Mouse (Mus musculus): Measurements from ENCODE around the gene Pla2g2c. TPM values are rescaled to one million over a fixed set of nuclear protein-coding genes. Genes with fewer than 3 reads are reported as not detected.

The Pla2g2c gene
- polyA plus RNA-seq, 1 experiment from 2014 or later = not detected

- peaks cover 8% of the 10 kb centered on the region for H3K27me3 ChIP-seq (ENCODE audit: control insufficient read depth, insufficient read depth, low read depth, low read length)
- H3K36me3 ChIP-seq (ENCODE audit: control insufficient read depth, insufficient read depth) = no peaks in the 10 kb centered on the region
- H3K4me1 ChIP-seq (ENCODE audit: control insufficient read depth, low read depth, low read length) = no peaks in the 10 kb centered on the region
- no peak overlapping the region for H3K4me3 ChIP-seq (ENCODE audit: low read depth, low read length)
- no peak overlapping the region for H3K27ac ChIP-seq (ENCODE audit: low read length)
- WGBS (ENCODE audit: insufficient replicate concordance) = 63% methylated on average over 12 of the region's 12 CpGs
- ATAC-seq (ENCODE audit: low read depth) = no peak
- no peak overlapping the region for H3K9ac ChIP-seq (ENCODE audit: low read depth, low read length)
- no peaks in the 10 kb centered on the region for H3K9me3 ChIP-seq (replicated peaks; ENCODE audit: control insufficient read depth, low read length)
- no peak overlapping the region for H3K4me2 ChIP-seq (ENCODE audit: low read depth, low read length)
Measured at GRCm38 (mm10) chr4:138693043-138693692, 31.4 kb upstream of the Pla2g2c start.

GRCm38 (mm10) chr4:138696720-138697119, 27.9 kb upstream of the Pla2g2c start:
- H3K9me3 ChIP-seq (replicated peaks; ENCODE audit: control insufficient read depth, low read length) = no peaks in the 10 kb centered on the region
- H3K4me3 ChIP-seq (ENCODE audit: low read depth, low read length) = no peak overlapping the region
- WGBS (ENCODE audit: insufficient replicate concordance) = 26% methylated on average over 7 of the region's 7 CpGs
- no peak overlapping the region for H3K4me2 ChIP-seq (ENCODE audit: low read depth, low read length)
- ATAC-seq (ENCODE audit: low read depth) = no peak
- no peak overlapping the region for H3K9ac ChIP-seq (ENCODE audit: low read depth, low read length)
- no peaks in the 10 kb centered on the region for H3K4me1 ChIP-seq (ENCODE audit: control insufficient read depth, low read depth, low read length)
- H3K27ac ChIP-seq (ENCODE audit: low read length) = no peak overlapping the region
- peaks cover 2% of the 10 kb centered on the region for H3K27me3 ChIP-seq (ENCODE audit: control insufficient read depth, insufficient read depth, low read depth, low read length)
- no peaks in the 10 kb centered on the region for H3K36me3 ChIP-seq (ENCODE audit: control insufficient read depth, insufficient read depth)

GRCm38 (mm10) chr4:138697166-138697860, 27.3 kb upstream of the Pla2g2c start:
- Histone ChIP-seq H3K4me2 (ENCODE audit: low read depth, low read length) (no peak overlapping the region), H3K4me1 (ENCODE audit: control insufficient read depth, low read depth, low read length) (no peaks in the 10 kb centered on the region), H3K9me3 (replicated peaks; ENCODE audit: control insufficient read depth, low read length) (no peaks in the 10 kb centered on the region), H3K27ac (ENCODE audit: low read length) (no peak overlapping the region), H3K36me3 (ENCODE audit: control insufficient read depth, insufficient read depth) (no peaks in the 10 kb centered on the region), H3K27me3 (ENCODE audit: control insufficient read depth, insufficient read depth, low read depth, low read length) (peaks cover 2% of the 10 kb centered on the region), H3K4me3 (ENCODE audit: low read depth, low read length) (no peak overlapping the region), H3K9ac (ENCODE audit: low read depth, low read length) (no peak overlapping the region)
- ATAC-seq (ENCODE audit: low read depth) = no peak
- 39% methylated on average over 10 of the region's 10 CpGs for WGBS (ENCODE audit: insufficient replicate concordance)

GRCm38 (mm10) chr4:138698296-138698695, 26.3 kb upstream of the Pla2g2c start:
- WGBS (ENCODE audit: insufficient replicate concordance) = 34% methylated on average over 2 of the region's 2 CpGs
- Histone ChIP-seq H3K4me1 (ENCODE audit: control insufficient read depth, low read depth, low read length) (no peaks in the 10 kb centered on the region), H3K27ac (ENCODE audit: low read length) (no peak overlapping the region), H3K36me3 (ENCODE audit: control insufficient read depth, insufficient read depth) (no peaks in the 10 kb centered on the region), H3K9ac (ENCODE audit: low read depth, low read length) (no peak overlapping the region), H3K4me2 (ENCODE audit: low read depth, low read length) (no peak overlapping the region), H3K27me3 (ENCODE audit: control insufficient read depth, insufficient read depth, low read depth, low read length) (no peaks in the 10 kb centered on the region; the same call in 1 of the 2 replicates), H3K9me3 (replicated peaks; ENCODE audit: control insufficient read depth, low read length) (no peaks in the 10 kb centered on the region), H3K4me3 (ENCODE audit: low read depth, low read length) (no peak overlapping the region)
- ATAC-seq (ENCODE audit: low read depth) = no peak

GRCm38 (mm10) chr4:138700184-138700982, 24.2 kb upstream of the Pla2g2c start:
- Histone ChIP-seq H3K36me3 (ENCODE audit: control insufficient read depth, insufficient read depth) (no peaks in the 10 kb centered on the region), H3K9me3 (replicated peaks; ENCODE audit: control insufficient read depth, low read length) (no peaks in the 10 kb centered on the region), H3K4me2 (ENCODE audit: low read depth, low read length) (no peak overlapping the region), H3K27ac (ENCODE audit: low read length) (no peak overlapping the region), H3K9ac (ENCODE audit: low read depth, low read length) (no peak overlapping the region), H3K4me3 (ENCODE audit: low read depth, low read length) (no peak overlapping the region), H3K27me3 (ENCODE audit: control insufficient read depth, insufficient read depth, low read depth, low read length) (no peaks in the 10 kb centered on the region), H3K4me1 (ENCODE audit: control insufficient read depth, low read depth, low read length) (no peaks in the 10 kb centered on the region)
- 19% methylated on average over 15 of the region's 15 CpGs for WGBS (ENCODE audit: insufficient replicate concordance)
- ATAC-seq (ENCODE audit: low read depth) = no peak

GRCm38 (mm10) chr4:138701111-138701510, 23.5 kb upstream of the Pla2g2c start:
- H3K9me3 ChIP-seq (replicated peaks; ENCODE audit: control insufficient read depth, low read length) = no peaks in the 10 kb centered on the region
- H3K4me3 ChIP-seq (ENCODE audit: low read depth, low read length) = no peak overlapping the region
- 51% methylated on average over 8 of the region's 8 CpGs for WGBS (ENCODE audit: insufficient replicate concordance)
- no peaks in the 10 kb centered on the region for H3K36me3 ChIP-seq (ENCODE audit: control insufficient read depth, insufficient read depth)
- no peaks in the 10 kb centered on the region for H3K27me3 ChIP-seq (ENCODE audit: control insufficient read depth, insufficient read depth, low read depth, low read length)
- H3K9ac ChIP-seq (ENCODE audit: low read depth, low read length) = no peak overlapping the region
- H3K27ac ChIP-seq (ENCODE audit: low read length) = no peak overlapping the region
- no peak for ATAC-seq (ENCODE audit: low read depth)
- H3K4me1 ChIP-seq (ENCODE audit: control insufficient read depth, low read depth, low read length) = no peaks in the 10 kb centered on the region
- H3K4me2 ChIP-seq (ENCODE audit: low read depth, low read length) = no peak overlapping the region

GRCm38 (mm10) chr4:138702031-138702430, 22.6 kb upstream of the Pla2g2c start:
- H3K9me3 ChIP-seq (replicated peaks; ENCODE audit: control insufficient read depth, low read length) = no peaks in the 10 kb centered on the region
- WGBS (ENCODE audit: insufficient replicate concordance) = 52% methylated on average over 2 of the region's 2 CpGs
- H3K4me1 ChIP-seq (ENCODE audit: control insufficient read depth, low read depth, low read length) = no peaks in the 10 kb centered on the region
- H3K9ac ChIP-seq (ENCODE audit: low read depth, low read length) = no peak overlapping the region
- no peak overlapping the region for H3K4me2 ChIP-seq (ENCODE audit: low read depth, low read length)
- no peaks in the 10 kb centered on the region for H3K36me3 ChIP-seq (ENCODE audit: control insufficient read depth, insufficient read depth)
- H3K27ac ChIP-seq (ENCODE audit: low read length) = no peak overlapping the region
- no peak for ATAC-seq (ENCODE audit: low read depth)
- no peaks in the 10 kb centered on the region for H3K27me3 ChIP-seq (ENCODE audit: control insufficient read depth, insufficient read depth, low read depth, low read length)
- H3K4me3 ChIP-seq (ENCODE audit: low read depth, low read length) = no peak overlapping the region

- no peak for ATAC-seq (ENCODE audit: low read depth)
- Histone ChIP-seq H3K36me3 (ENCODE audit: control insufficient read depth, insufficient read depth) (no peaks in the 10 kb centered on the region), H3K4me1 (ENCODE audit: control insufficient read depth, low read depth, low read length) (no peaks in the 10 kb centered on the region), H3K4me3 (ENCODE audit: low read depth, low read length) (no peak overlapping the region), H3K27ac (ENCODE audit: low read length) (no peak overlapping the region), H3K27me3 (ENCODE audit: control insufficient read depth, insufficient read depth, low read depth, low read length) (no peaks in the 10 kb centered on the region), H3K9me3 (replicated peaks; ENCODE audit: control insufficient read depth, low read length) (no peaks in the 10 kb centered on the region), H3K9ac (ENCODE audit: low read depth, low read length) (no peak overlapping the region), H3K4me2 (ENCODE audit: low read depth, low read length) (no peak overlapping the region)
- WGBS (ENCODE audit: insufficient replicate concordance) = 54% methylated on average over 8 of the region's 8 CpGs
Measured at GRCm38 (mm10) chr4:138702528-138702927, 22.1 kb upstream of the Pla2g2c start.

- H3K4me1 ChIP-seq (ENCODE audit: control insufficient read depth, low read depth, low read length) = no peaks in the 10 kb centered on the region
- H3K9ac ChIP-seq (ENCODE audit: low read depth, low read length) = no peak overlapping the region
- no peak overlapping the region for H3K4me3 ChIP-seq (ENCODE audit: low read depth, low read length)
- no peaks in the 10 kb centered on the region for H3K36me3 ChIP-seq (ENCODE audit: control insufficient read depth, insufficient read depth)
- H3K9me3 ChIP-seq (replicated peaks; ENCODE audit: control insufficient read depth, low read length) = no peaks in the 10 kb centered on the region
- WGBS (ENCODE audit: insufficient replicate concordance) = 44% methylated on average over 7 of the region's 7 CpGs
- H3K27me3 ChIP-seq (ENCODE audit: control insufficient read depth, insufficient read depth, low read depth, low read length) = no peaks in the 10 kb centered on the region
- no peak overlapping the region for H3K27ac ChIP-seq (ENCODE audit: low read length)
- no peak overlapping the region for H3K4me2 ChIP-seq (ENCODE audit: low read depth, low read length)
- ATAC-seq (ENCODE audit: low read depth) = no peak
Measured at GRCm38 (mm10) chr4:138703591-138703990, 21.0 kb upstream of the Pla2g2c start.

Data from liver, embryonic 16.5 days (tissue).